ENCODE assay signal across 8 mouse cellular contexts in genomic region chr8:119604996-119605395, GRCm38 (mm10). TPM values are rescaled to one million over a fixed set of nuclear protein-coding genes. Genes with fewer than 3 reads are reported as not detected.
DNase-seq lines count a peak whose midpoint lies in the region; ATAC-seq and TF ChIP-seq lines count a peak whose summit lies in the region.

TSS of gene Taf1c (minus strand) at chr8:119605222.

- WGBS in forebrain, embryonic 16.5 days, result under 1% methylated on average over 23 of the region's 23 CpGs
- under 1% methylated on average over 23 of the region's 23 CpGs for WGBS in lung, embryonic 14.5 days
- WGBS in olfactory bulb, adult 2 months, result under 1% methylated on average over 23 of the region's 23 CpGs
- WGBS in thymus, adult 2 months, result under 1% methylated on average over 23 of the region's 23 CpGs

- H3K9me3 ChIP-seq in G1E (replicated peaks), result peaks cover 13% of the 10 kb centered on the region
- H3K9me3 ChIP-seq in forebrain, embryonic 16.5 days (ENCODE audit: control insufficient read depth, low read length), result no peaks in the 10 kb centered on the region
- no peaks in the 10 kb centered on the region for H3K9me3 ChIP-seq in lung, embryonic 14.5 days (ENCODE audit: low read depth, low read length)

- peaks cover 36% of the 10 kb centered on the region for H3K4me1 ChIP-seq in G1E (ENCODE audit: insufficient read depth, low read depth, low read length)
- peaks cover 11% of the 10 kb centered on the region for H3K4me1 ChIP-seq in forebrain, embryonic 16.5 days (replicated peaks; ENCODE audit: control insufficient read depth, insufficient read depth, low read length)
- peaks cover 5% of the 10 kb centered on the region for H3K4me1 ChIP-seq in lung, embryonic 14.5 days (ENCODE audit: insufficient read depth)
- H3K4me1 ChIP-seq in olfactory bulb, adult 2 months (ENCODE audit: control insufficient read depth, insufficient read depth, low read length), result peaks cover 13% of the 10 kb centered on the region
- peaks cover 13% of the 10 kb centered on the region for H3K4me1 ChIP-seq in thymus, adult 2 months (replicated peaks; ENCODE audit: control insufficient read depth, insufficient read depth, low read length)

- TF ChIP-seq CTCF in G1E (IDR thresholded peaks at IDR 0.05; ENCODE audit: low read depth, low read length), result no peak
- TF ChIP-seq CTCF in layer of hippocampus, adult 2 months (conservative IDR thresholded peaks at IDR 0.05), result peak; percentile 90
- TF ChIP-seq CTCF in lung, embryonic 14.5 days (IDR thresholded peaks at IDR 0.05; ENCODE audit: low read depth), result peak; percentile 89
- peak; percentile 41; the same call in 1 of the 2 replicates for TF ChIP-seq CTCF in olfactory bulb, adult 2 months (IDR thresholded peaks at IDR 0.05; ENCODE audit: insufficient read depth, low read depth, low read length)
- peak; percentile 85 for TF ChIP-seq CTCF in thymus, adult 2 months (IDR thresholded peaks at IDR 0.05; ENCODE audit: borderline replicate concordance, control insufficient read depth, extremely low read depth, insufficient read depth, low read length, poor library complexity)

- peak; percentile 83 for ATAC-seq in G1E (ENCODE audit: extremely low read depth, insufficient number of reproducible peaks, low FRiP score, poor library complexity, severe bottlenecking)
- ATAC-seq in forebrain, embryonic 16.5 days, result peak; percentile 91
- peak; percentile 80 for ATAC-seq in lung, embryonic 14.5 days (ENCODE audit: insufficient read depth)

- peaks cover 39% of the 10 kb centered on the region for H3K36me3 ChIP-seq in G1E (replicated peaks)
- H3K36me3 ChIP-seq in forebrain, embryonic 16.5 days (ENCODE audit: control insufficient read depth, insufficient read depth), result peaks cover 19% of the 10 kb centered on the region; the same call in 1 of the 2 replicates
- peaks cover 26% of the 10 kb centered on the region for H3K36me3 ChIP-seq in lung, embryonic 14.5 days (ENCODE audit: insufficient read depth)
- H3K36me3 ChIP-seq in thymus, adult 2 months (ENCODE audit: control insufficient read depth, insufficient read depth, low read length), result peaks cover 19% of the 10 kb centered on the region

- H3K4me2 ChIP-seq in forebrain, embryonic 16.5 days (ENCODE audit: low read length), result peak within 1 kb of the TSS; percentile 89
- H3K4me2 ChIP-seq in lung, embryonic 14.5 days, result peak within 1 kb of the TSS; percentile 89

- TF ChIP-seq POLR2A in olfactory bulb, adult 2 months (IDR thresholded peaks at IDR 0.05; ENCODE audit: insufficient read depth, low read depth, low read length), result peak; percentile 68
- peak; percentile 67 for TF ChIP-seq POLR2A in thymus, adult 2 months (IDR thresholded peaks at IDR 0.05; ENCODE audit: control insufficient read depth, extremely low read depth, insufficient read depth, low read length, poor library complexity)

- H3K27me3 ChIP-seq in G1E (ENCODE audit: insufficient read depth, low read length), result no peaks in the 10 kb centered on the region; the same call in 1 of the 2 replicates
- no peaks in the 10 kb centered on the region for H3K27me3 ChIP-seq in forebrain, embryonic 16.5 days (replicated peaks; ENCODE audit: control insufficient read depth, insufficient read depth, low read length)
- no peaks in the 10 kb centered on the region for H3K27me3 ChIP-seq in lung, embryonic 14.5 days (ENCODE audit: insufficient read depth, low read length)
- no peaks in the 10 kb centered on the region for H3K27me3 ChIP-seq in thymus, adult 2 months (ENCODE audit: control insufficient read depth, insufficient read depth, low read length)

- H3K27ac ChIP-seq in forebrain, embryonic 16.5 days (ENCODE audit: low read length), result peak within 1 kb of the TSS; percentile 30; the same call in 1 of the 2 replicates
- H3K27ac ChIP-seq in layer of hippocampus, adult 2 months, result peak within 1 kb of the TSS; percentile 87
- H3K27ac ChIP-seq in lung, embryonic 14.5 days (ENCODE audit: low read depth), result 0 out of 2 replicates have a peak within 1 kb of the TSS, but pooled peaks have one; percentile 24
- H3K27ac ChIP-seq in olfactory bulb, adult 2 months (ENCODE audit: insufficient read depth, low read depth, low read length), result no peak within 1 kb of the TSS
- no peak within 1 kb of the TSS for H3K27ac ChIP-seq in thymus, adult 2 months (ENCODE audit: control insufficient read depth, insufficient read depth, low read length)

- H3K4me3 ChIP-seq in G1E (ENCODE audit: low read depth, low read length), result peak within 1 kb of the TSS; percentile 77
- H3K4me3 ChIP-seq in forebrain, embryonic 16.5 days (replicated peaks; ENCODE audit: low read length), result peak within 1 kb of the TSS; percentile 81
- H3K4me3 ChIP-seq in layer of hippocampus, adult 2 months, result peak within 1 kb of the TSS; percentile 75
- H3K4me3 ChIP-seq in lung, embryonic 14.5 days (ENCODE audit: low read depth, low read length), result peak within 1 kb of the TSS; percentile 75
- peak within 1 kb of the TSS; percentile 72 for H3K4me3 ChIP-seq in olfactory bulb, adult 2 months (ENCODE audit: insufficient read depth, low read depth, low read length)
- H3K4me3 ChIP-seq in thymus, adult 2 months (ENCODE audit: control insufficient read depth, insufficient read depth, low read length), result peak within 1 kb of the TSS; percentile 64

- peak within 1 kb of the TSS; percentile 82 for H3K9ac ChIP-seq in forebrain, embryonic 16.5 days (replicated peaks; ENCODE audit: low read depth, low read length)
- H3K9ac ChIP-seq in lung, embryonic 14.5 days, result peak within 1 kb of the TSS; percentile 79

- DNase-seq in G1E (ENCODE audit: low spot score), result peak; percentile 79
- peak; percentile 94 to 96 for DNase-seq in cerebellum, adult 18-20 months
- peak; percentile 94 to 96 for DNase-seq in heart, postnatal 36 days
- DNase-seq in layer of hippocampus, adult 2 months (ENCODE audit: low spot score in 2 of 2), result peak; percentile 92 to 93
- DNase-seq in lung, embryonic 14.5 days, result peak; percentile 98
- peak; percentile 93 for DNase-seq in thymus, adult 2 months

- intact Hi-C loops in heart, postnatal 36 days (cut with DNase I), result loop anchor here (1.0 to 5.0 kb wide), 6 partner anchors 30 to 193 kb away; partner anchors contain the start of genes Dnaaf1, Hsdl1 and Mbtps1

RNA-seq across cellular contexts. Expression of gene Taf1c, which starts in this region (rescaled TPM):
- total RNA-seq in G1E (2014; fragmentation: Nextera tagmentation) (6.6 and 7.1 TPM in 2 replicates), G1E (2017) (7.7 and 8.7 TPM in 2 replicates)
- polyA plus RNA-seq in G1E (2012), result 53.2 and 65.0 TPM in 2 replicates
- polyA plus RNA-seq in forebrain, embryonic 16.5 days (2015; fragmentation: Nextera tagmentation; extraction: Ambion mirVana), result 19.3 and 19.4 TPM in 2 replicates
- 1 to 10 TPM; 3.6 to 3.8 TPM for total RNA-seq in heart, postnatal 36 days (2021)
- total RNA-seq in layer of hippocampus, adult 2 months (2021), result 10 to 100 TPM; 10.8 to 11.1 TPM
- 9.0 and 10.4 TPM in 2 replicates for polyA plus RNA-seq in lung, embryonic 14.5 days (2014; fragmentation: Nextera tagmentation; extraction: Ambion mirVana)
- polyA plus RNA-seq in olfactory bulb, adult 2 months (2012; ENCODE audit: insufficient read depth, insufficient read length, low replicate concordance, missing spikeins), result not detected in 2 replicates
- polyA plus RNA-seq in thymus, adult 2 months (2012; rRNA removed), result 109 and 112 TPM in 2 replicates

Comparison
In these comparisons a context has a peak if more than half of its experiments do, and no peak if none do; other contexts are left out.
1. H3K27ac ChIP-seq: peak in forebrain, embryonic 16.5 days (single experiment), layer of hippocampus, adult 2 months (single experiment) and lung, embryonic 14.5 days (single experiment); none in olfactory bulb, adult 2 months (single experiment) and thymus, adult 2 months (single experiment).
2. Peak in every context shown above with its lines, with median percentiles within 50 percentile points of each other: ATAC-seq, DNase-seq and H3K4me3 ChIP-seq.